Mouse (Mus musculus) testis, adult 2 months (tissue): ENCODE measurements around the gene Arl1. TPM values are rescaled to one million over a fixed set of nuclear protein-coding genes. Genes with fewer than 3 reads are reported as not detected.

Source experiments
- H3K27ac ChIP-seq: fragments of 200-500 bp; 2 replicates; pipeline ENCODE4 v1.5.1; 2012; ENCODE audit warnings: low read depth, low read length; ENCODE audit not compliant: control insufficient read depth, insufficient read depth
- H3K27me3 ChIP-seq: fragments of 200-500 bp; 2 replicates; pipeline ENCODE4 v1.6.1; 2012; ENCODE audit warnings: mild to moderate bottlenecking, low read length, moderate library complexity; ENCODE audit not compliant: control insufficient read depth, insufficient read depth
- H3K36me3 ChIP-seq: fragments of 200-500 bp; 2 replicates; pipeline ENCODE4 v1.6.1; 2012; ENCODE audit warnings: mild to moderate bottlenecking, low read length; ENCODE audit not compliant: control insufficient read depth, insufficient read depth
- H3K4me1 ChIP-seq: fragments of 200-500 bp; 2 replicates; pipeline ENCODE4 v1.6.1; 2012; ENCODE audit warnings: low read length; ENCODE audit not compliant: control insufficient read depth, insufficient read depth
- H3K4me3 ChIP-seq: fragments of 200-500 bp; 2 replicates; pipeline ENCODE4 v1.5.1; 2012; ENCODE audit warnings: low read depth, mild to moderate bottlenecking, low read length, moderate library complexity, mixed read lengths; ENCODE audit not compliant: control insufficient read depth
- CTCF ChIP-seq: fragments of 200-500 bp; IDR thresholded peaks from 2 replicates; pipeline ENCODE4 v1.5.1; 2012; ENCODE audit warnings: low read depth, mild to moderate bottlenecking, inconsistent platforms, low read length, moderate library complexity; ENCODE audit not compliant: control insufficient read depth, insufficient read depth, insufficient replicate concordance
- POLR2A ChIP-seq: fragments of 200-500 bp; IDR thresholded peaks from 2 replicates; pipeline ENCODE4 v1.6.1; 2012; ENCODE audit warnings: low read depth, mild to moderate bottlenecking, inconsistent platforms, low read length, moderate library complexity; ENCODE audit not compliant: control insufficient read depth
- polyA plus RNA-seq: library from polyadenylated mRNA; depleted of rRNA; stranded (reverse); fragments of >200 nt; gene quantifications from 2 replicates; pipeline ENCODE4 v1.2.3, GENCODE M21; 2012; rRNA removed

Arl1 gene
- polyA plus RNA-seq, 1 experiment: 32.6 TPM

- Histone ChIP-seq H3K4me3 (peak overlapping the region; percentile 58; the same call in 1 of the 2 replicates), H3K27ac (no peak overlapping the region), H3K36me3 (peaks cover 3% of the 10 kb centered on the region), H3K4me1 (no peaks in the 10 kb centered on the region), H3K27me3 (no peaks in the 10 kb centered on the region)
- TF ChIP-seq CTCF (no peak), POLR2A (no peak)
Measured at GRCm38 (mm10) chr10:88784513-88784931, 53.9 kb downstream of the Arl1 start.

- H3K4me3 ChIP-seq: no peak overlapping the region
- no peaks in the 10 kb centered on the region for H3K4me1 ChIP-seq
- H3K27ac ChIP-seq: no peak overlapping the region
- peaks cover 3% of the 10 kb centered on the region; the same call in 1 of the 2 replicates for H3K36me3 ChIP-seq
- no peaks in the 10 kb centered on the region for H3K27me3 ChIP-seq
- TF ChIP-seq CTCF (no peak), POLR2A (no peak)
Measured at GRCm38 (mm10) chr10:88793671-88794070, 63.0 kb downstream of the Arl1 start.

Other genes starting within 250 kb of the Arl1 start
- 81.1 and 82.5 TPM in 2 replicates for gene Chpt1, start 226.8 kb upstream of the Arl1 start, polyA plus RNA-seq
- 2.1 TPM in 2 replicates for gene Mybpc1, start 125.7 kb upstream of the Arl1 start, polyA plus RNA-seq
- gene Spic, start 45.8 kb upstream of the Arl1 start, polyA plus RNA-seq: not detected in 2 replicates
- gene Utp20, start 95.9 kb downstream of the Arl1 start, polyA plus RNA-seq: 4.9 and 6.1 TPM in 2 replicates
- gene Slc5a8, start 155.1 kb downstream of the Arl1 start, polyA plus RNA-seq: 0.02 TPM in 1 of 2 replicates, not detected in the other